Mouse (Mus musculus) regulatory T cell (primary cell): ENCODE data around the gene Klf5.

Experiments used
- in situ Hi-C: fragments of 300-600 bp; cut with MboI, MseI; formaldehyde crosslinking; loops from one replicate; pipeline ENCODE4 v1.15.1; 2025; ENCODE audit warnings: high pct_unique_total_duplicates

The Klf5 gene

DNA sequence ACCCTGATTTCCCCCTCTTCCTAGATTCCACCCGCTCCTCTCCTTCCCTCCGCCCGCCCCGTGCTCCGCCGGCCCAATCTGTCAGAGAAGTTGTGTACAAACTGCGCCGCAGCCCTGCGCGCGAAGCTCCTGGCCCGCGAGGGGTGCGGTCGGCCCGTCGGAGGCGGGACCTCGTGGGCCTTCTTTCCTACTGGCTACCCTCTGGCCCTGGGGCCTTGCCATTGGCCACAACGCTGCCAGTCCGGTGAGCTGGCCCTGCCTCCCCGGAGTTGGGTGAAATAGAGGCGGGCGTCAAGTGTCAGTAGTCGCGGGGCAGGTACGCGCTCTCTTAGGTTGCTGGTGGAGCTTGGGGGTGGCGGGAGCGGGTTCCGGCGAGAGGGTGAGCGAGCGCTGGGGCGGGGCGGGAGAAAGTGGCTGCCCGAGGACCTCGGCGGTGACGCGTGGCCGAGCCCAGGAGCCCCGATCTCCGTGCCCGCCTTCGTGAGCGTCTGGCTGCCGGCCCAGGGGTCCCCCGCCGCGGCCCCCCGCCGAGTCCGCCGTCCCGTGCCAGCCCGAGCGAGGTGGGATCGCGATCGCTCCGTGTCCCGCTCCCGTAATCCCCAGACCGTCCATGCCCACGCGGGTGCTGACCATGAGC is at the start of gene Klf5:
Gene Klf5 (plus strand): TSS at position 307 of the 637 bp plus-strand sequence.
- in situ Hi-C loops = no loop called here

DNA sequence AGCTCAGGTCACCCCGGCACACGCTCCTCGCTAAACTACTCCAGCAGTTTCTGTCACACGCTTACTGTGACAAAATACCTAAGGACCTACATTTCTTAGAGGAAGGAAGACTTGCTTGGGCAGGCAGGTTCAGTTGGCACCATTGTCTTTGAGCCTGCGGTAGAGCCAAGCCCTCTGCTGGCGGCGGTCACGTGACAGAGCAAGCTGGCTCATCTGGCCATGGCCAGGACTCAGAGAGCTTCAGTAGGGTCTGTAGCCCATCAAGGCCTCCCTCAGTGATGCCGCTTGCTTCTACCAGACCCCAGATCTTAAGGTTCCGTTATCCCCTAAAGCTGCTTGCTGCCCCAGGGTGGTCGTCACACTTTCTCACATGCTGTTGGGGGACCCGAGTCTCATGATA is 36.5 kb upstream of the Klf5 start:
- in situ Hi-C loops = no loop called here

DNA sequence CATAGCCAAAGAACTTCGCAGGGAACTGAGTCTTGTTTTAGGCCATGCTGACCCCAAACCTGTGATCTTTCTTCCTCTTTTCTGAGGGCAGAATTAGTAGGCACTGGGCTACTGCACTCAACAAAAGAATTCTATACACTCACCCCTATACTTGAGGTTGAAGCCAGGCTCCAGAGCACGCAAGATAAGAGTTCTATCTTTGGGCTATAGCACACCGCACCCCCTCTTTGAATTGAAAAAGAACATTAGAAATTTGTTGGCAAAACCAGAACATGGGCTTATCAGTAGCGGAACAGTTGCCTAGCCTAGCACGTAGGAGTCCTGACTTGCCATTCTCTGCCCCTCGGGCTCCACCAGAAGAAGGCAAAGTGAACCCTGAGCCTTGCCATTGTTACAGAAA is 34.7 kb upstream of the Klf5 start:
- in situ Hi-C loops = no loop called here

DNA sequence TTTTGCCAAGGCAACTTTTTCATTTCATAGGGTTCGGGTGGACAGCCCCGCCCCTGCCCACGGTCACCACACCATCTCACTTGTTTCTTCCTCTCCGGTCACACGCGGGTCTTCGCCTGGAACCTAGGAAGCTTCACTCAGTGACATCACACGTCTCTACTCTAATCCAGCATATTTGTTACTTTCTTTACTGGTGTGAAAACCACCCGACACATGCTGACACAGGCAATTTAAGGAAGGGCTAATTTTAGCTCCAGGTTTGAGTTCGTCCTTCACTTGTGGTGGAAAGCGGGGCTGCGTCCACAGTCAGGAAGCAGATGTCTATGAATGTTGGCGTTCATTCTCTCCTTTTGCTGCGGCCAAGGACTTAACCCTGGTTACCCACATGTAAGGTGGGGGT is 32.7 kb upstream of the Klf5 start:
- in situ Hi-C loops = no loop called here

DNA sequence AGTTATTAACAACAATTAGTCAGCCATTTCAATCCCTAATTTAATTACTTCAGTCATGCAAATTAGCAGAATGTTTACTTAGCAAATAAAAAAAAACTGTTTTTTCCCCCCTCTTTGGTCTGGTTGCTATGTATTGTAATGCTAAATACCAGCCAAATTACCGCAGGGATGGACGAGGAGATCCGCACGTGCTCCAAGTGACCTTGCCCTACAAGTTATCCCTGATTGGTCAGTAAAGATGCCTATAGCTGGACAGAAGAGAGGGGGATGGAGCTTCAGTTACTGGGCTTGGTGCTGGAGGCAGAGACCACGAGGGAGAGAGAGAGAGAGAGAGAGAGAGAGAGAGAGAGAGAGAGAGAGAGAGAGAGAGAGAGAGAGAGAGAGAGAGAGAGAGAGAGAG is 31.7 kb upstream of the Klf5 start:
- in situ Hi-C loops = no loop called here

DNA sequence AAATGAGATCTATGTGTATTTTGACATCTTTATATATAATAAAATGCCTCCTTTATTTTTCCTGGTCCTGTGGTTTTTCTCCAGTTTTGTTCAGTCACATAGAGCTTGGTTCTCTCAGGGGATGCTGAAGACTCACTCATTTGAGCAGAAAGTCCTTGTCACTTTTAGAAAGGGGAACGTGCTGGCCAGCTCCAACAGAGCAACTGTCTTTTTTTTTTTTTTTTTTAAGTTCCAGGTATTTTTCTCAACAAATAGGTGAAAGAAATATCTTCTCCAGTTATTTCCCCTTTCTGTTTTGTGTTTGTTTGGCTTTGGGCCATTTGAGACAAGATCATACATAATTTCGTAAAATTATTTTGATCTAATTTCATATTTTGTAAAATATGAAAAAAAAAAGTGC is 24.4 kb upstream of the Klf5 start:
- in situ Hi-C loops = no loop called here

DNA sequence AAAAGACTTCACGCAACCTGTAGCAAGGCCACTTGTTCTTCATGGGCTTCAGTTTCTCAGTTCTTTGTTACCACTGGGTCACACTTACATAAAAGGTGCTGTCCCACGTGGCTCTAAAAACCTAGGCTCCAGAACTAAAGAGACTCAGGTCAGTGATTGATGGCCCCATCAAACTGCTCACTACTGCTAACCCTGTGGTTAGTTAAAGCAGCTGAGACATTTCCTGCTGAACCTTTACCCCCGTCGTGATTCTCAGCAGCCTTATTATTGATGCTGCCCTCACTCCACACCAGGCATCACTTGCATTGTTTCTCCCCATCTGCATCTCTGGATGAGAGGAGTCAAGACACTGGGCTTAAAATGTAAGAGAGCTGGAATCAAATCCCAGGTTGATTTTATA is 22.7 kb upstream of the Klf5 start:
- in situ Hi-C loops = no loop called here

DNA sequence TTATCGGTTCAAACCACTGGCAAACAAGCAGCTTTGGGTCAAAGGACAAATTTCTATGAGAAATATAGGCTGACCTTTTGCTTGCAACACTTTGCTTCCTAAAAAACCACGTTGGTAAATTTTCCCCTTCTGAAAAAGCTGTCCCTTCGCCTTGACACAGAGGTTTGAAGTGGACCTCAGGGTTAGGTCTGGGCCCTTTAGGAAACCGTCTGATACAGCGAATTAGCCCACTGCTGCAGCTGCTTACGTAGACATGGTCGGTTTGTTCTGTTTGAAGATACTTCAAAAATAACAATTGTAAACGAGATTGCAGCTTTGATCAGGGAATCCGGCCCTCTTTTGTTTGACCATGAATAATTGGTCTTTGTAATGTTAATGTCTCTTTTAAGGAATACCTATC is 20.2 kb upstream of the Klf5 start:
- in situ Hi-C loops = no loop called here

DNA sequence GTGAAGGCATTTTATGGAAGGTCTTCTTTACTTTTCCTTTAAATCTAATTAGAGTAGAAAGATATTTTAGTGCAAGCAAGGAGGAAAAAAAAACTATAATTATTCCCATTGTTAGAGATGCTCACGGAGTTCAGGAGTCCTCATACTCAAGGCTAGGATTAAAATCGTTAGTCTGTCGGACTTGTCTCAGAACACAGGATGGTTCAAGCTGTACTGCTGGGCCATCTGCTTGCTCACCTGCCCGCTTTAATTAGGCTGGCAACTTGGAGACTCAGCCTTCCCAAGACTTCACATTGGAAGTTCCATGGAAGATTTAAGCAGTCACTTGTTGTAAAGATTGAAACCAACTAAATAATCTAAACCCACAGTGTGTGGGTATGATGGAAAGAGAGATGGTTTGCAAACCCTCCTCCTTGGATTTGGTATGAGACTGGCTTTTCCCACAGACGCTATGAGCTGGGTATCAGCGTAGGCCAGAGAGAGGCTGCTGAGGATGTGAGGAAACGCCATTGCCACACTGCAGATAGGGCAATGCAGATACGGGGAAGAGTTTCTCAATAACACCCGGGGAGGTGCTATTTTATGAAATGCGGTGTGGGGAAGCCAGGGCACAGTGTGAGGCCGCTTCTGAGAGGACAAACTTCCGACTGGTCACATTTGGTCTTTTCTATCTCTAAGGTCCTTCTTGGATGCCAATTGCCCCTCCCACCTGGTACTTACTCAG is 19.6 kb upstream of the Klf5 start:
- in situ Hi-C loops = no loop called here

DNA sequence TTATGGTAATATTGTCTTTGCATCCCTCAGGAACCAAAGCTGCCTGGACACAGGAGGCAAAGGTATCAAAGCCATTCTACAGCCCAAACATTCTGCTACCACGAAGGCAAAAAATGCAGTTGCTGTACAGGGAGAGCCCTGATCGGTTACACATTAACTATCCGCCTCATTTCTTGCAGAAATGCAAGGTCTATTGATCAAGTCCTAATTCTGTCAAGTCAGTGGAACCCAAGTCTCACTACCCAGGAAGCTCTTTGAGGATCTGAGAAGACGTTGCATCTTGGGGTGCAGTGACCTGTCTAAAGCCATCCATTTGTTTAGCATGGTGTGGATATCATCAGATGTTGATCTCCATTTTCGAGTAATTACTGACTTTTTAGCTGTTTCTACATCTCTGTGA is 18.1 kb upstream of the Klf5 start:
- in situ Hi-C loops = no loop called here

DNA sequence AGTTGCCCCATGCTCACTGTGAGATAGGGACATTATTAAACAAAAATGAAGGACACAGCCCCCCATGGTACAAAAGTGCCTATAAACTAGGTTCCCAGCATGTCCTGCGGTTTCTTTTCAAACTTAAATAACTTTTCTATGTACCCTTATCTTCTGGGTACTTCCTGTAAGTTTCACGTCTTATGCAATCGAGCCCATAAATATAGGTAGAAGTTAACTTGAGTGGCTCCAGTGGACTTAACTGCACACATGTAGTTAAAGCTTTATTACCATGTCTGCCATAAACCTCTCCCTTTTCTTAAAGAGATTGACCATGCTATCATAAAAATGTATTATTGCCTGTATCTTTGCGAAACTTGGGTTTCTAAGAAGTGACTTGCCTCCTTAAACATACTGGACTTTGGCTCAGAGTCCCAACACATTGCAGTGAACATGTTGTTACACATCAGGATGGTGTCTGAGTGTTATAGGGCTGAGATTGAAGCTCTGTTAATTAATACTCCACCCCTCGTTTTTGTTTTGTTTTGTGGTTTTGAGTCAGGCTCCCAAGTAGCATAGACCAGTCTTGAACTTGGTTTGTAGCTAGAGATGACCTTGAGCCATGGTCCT is 17.6 kb upstream of the Klf5 start:
- in situ Hi-C loops = no loop called here

DNA sequence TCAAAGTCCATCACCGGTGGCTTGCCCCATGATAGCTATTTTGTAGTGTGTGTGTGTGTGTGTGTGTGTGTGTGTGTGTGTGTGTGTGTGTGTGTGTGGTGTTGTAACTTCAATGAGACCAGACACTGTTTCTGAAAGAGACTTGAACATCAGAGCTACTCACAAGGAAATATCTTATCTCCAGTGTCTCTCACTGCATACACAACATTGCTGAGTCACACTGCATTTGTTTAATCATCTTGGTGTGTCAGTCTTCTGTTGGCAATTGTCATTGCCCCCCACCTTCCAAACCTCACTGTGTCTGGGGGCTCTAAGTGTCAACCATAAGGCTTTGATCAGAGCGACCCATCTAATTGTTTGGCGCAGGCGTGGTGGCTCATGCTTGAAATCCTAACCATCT is 13.0 kb upstream of the Klf5 start:
- in situ Hi-C loops = no loop called here

DNA sequence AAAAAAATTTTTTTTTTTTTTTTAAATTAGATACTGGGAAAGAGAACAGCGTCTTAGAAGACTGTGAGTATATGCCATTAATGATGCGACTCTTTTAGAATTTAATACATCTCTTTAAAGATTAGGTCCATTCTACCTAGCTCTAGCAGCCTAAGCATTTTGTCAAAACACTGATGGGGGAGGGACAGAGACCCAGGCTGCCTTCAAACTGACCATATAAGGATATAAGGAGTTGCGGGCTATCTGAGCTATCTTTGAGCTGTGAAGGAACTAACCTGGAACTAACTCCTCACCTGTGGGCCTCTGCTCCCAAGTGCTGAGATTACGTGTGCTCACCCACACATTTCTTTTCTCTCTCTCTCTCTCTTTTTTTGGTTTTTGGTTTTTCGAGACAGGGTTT is 6.3 kb upstream of the Klf5 start:
- in situ Hi-C loops = no loop called here

DNA sequence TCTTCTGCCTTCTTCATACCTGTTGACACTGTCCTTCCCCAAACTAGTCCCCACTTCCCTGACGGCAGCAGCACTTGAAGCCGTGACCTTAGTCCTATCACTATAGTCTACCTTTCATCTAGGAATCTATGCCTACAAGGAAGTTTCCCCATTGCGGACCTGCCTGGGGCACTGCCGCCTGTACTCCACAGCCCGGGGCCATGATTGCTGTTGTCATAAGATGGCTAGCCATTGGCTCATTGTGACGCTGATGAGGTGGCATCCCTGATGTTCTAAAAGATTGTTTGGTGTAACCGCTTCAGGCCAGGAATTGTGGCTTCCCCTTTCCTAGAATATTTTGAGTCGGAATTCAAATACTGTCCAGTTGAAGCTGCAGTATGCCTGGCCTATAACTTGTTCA is 4.1 kb upstream of the Klf5 start:
- in situ Hi-C loops = no loop called here

DNA sequence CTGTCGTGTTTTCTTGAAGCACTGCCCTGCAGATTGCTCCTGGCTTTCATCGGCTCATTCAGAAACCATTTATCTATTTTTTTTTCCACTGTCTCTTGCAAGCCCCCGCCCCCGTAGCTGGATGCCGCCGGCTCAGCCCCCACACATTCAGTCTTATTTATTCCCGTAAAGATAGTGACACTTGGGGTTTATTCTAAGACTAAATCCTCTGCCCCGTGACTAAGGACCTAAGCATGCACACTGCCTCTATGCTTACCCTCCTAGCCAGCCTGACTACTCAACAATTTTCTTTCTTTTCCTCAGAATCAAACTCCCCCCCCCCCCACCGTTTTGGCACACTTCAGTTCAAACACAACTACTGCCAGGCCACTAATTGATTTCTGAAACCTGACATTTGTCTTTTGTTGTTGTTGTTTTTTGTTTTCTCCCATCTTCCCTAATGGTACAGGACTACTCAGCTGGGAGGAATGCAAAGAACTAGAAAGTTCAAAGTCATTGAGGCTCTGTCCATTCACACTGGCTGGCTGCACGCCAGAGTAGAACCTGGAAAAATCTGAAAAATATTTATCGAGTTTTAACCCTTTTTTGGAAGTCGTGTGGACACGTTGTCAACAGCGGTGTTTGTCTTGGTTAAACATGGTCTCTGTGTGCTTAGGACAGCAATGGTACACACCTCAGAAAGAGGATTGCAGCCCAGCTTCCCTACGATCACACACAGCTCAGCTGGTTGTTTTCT is 2.7 kb upstream of the Klf5 start:
- in situ Hi-C loops = no loop called here

DNA sequence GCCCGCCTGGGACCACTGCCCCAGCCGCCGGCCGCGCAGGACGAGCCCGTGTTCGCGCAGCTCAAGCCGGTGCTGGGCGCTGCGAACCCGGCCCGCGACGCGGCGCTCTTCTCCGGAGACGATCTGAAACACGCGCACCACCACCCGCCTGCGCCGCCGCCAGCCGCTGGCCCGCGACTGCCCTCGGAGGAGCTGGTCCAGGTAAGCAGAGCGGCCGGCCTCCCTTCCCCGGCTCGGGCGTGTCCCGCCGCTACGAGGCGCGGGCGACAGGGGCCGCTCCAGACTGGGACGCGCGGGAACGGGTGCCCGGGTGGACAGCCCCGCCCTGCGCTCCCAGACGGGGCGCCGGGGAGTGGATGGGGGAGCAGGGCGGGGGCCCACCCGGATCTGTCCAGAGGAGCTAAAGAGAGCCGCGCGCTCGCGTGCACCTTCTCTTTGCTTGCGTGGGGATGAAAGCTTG is 561 bp downstream of the Klf5 start:
- in situ Hi-C loops = no loop called here

DNA sequence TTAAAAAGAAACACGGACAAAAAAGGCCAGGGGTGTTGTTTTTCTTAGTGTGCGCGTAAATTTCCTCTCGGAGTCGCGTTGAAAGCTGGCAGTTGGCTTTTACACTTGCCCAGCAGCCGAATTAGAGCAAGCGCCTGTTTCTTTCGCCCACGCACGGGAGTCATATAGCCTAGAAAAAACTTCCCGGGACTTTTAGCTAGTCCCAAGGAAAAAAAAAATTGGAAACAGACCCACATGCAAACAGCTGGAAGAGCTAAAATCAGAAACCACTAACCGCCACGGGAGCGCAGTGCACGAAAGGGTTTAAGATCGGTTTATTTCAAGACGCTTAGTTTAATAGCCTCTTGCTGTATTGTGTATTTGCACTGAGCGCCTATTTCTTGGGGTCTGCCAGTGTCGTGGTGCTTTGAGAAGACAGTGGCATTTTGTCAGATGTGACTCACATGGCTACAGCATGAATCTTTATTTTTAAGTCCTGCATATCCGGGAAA is 1.3 kb downstream of the Klf5 start:
- in situ Hi-C loops = no loop called here

DNA sequence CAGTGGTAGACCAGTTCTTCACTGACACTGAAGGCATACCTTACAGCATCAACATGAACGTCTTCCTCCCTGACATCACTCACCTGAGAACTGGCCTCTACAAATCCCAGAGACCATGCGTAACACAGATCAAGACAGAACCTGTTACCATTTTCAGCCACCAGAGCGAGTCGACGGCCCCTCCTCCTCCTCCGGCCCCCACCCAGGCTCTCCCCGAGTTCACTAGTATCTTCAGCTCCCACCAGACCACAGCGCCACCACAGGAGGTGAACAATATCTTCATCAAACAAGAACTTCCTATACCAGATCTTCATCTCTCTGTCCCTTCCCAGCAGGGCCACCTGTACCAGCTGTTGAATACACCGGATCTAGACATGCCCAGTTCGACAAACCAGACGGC is 3.0 kb downstream of the Klf5 start:
- in situ Hi-C loops = no loop called here

DNA sequence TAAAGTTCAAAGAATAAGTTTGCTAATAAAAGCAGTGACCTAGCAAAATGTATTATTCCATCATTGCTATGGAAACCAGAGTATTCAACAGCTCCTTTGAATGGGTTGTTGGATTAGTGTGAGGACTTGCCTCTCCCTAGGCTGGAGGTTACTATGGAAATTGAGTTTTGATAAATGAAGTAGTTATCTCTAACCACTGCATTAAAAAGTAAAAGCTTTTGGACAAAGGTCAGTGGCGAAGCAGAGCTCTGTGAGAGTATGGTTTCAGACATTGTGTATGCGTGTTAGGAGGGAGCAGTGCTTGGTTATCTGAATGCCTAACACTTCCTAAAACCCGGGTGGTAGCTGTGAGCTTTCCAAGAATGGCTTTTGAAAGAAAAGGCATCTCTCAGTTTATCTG is 5.9 kb downstream of the Klf5 start:
- in situ Hi-C loops = no loop called here

DNA sequence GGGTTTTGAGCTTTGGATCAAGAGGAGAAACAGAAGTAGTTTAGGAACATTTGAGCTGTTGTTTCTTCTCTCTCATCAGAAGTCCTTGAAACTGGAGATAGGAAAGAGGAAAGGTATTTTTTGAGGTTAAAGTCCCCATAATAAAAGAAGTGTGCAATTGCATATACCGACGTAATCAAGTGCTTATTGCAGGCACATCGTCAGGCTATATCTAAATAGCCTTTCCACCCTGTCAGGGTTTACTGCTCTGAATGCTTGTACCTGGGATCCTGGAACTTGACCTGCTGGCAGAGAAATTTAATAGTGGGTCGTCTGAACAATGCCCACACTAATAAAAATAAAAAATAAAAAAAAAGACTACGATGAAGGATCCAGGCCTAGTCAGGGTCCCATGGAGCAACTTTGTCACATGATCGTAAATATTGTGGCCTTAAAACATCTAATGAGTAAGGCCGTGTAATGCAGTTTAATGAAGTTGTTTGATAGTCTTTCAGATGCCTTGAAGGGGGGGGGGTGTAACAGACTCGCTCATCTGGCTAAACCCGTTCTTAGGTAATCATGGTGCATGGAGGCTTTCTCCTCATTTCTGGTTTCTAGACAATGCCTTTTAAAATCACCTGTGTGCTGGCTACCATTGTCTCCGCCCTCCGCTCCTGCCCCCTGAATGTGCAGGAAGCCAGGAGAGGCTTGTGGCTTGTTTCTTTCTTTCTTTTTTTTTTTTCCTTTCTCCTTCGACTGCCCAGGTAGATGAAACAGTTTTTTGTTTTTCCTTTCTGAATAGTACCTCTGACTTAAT is 6.7 kb downstream of the Klf5 start:
- in situ Hi-C loops = no loop called here

DNA sequence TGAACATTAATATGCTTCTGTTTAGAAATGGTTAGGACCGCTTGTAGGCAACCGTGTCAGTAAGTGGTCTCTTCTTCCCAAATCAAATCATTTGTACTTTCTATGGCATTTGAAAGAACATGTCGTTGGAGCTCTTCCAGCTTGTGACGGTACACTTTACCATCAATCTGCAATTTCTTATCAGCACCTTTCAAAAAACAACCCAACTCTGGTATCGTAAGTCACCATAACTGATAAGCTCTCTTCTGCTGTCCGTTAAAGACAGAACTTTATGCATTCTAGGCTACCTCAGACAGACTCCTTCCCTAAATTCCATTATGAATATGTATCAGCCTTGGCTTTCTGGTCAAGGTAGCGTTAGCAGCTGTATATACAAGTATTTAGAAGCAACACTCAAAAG is 7.9 kb downstream of the Klf5 start:
- in situ Hi-C loops = no loop called here

DNA sequence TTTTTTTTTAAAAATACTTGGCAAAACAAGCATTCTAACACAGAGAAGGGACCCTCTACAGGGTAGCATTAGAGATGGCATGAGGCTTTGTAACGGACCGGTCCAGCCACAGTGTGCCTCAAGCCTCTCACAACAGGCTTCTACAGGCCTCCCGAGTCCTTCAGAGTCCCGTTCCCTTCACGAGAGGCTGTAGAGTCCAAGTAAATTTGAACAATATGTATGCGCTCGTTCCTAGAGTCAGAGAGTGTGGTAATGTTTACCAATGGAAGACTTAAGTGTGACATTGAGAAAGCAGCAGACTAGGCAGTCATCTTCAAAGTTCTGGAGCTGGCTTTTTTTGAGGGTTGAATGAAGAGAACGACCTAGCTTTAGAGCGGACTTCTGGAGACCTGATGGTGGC is 11.1 kb downstream of the Klf5 start:
- in situ Hi-C loops = no loop called here
